Mouse (Mus musculus) spleen, adult 2 months (tissue): ENCODE results near the gene Tor4a.

ENCODE experiments used
- CTCF ChIP-seq: fragments of 200-500 bp; IDR thresholded peaks from 2 replicates; pipeline ENCODE4 v1.5.1; 2011; ENCODE audit warnings: mild to moderate bottlenecking, inconsistent platforms; ENCODE audit not compliant: insufficient read depth, insufficient read length, insufficient replicate concordance; ENCODE audit errors: extremely low read depth
- POLR2A ChIP-seq: fragments of 200-500 bp; IDR thresholded peaks from 2 replicates; pipeline ENCODE4 v1.6.1; 2011; ENCODE audit warnings: low read depth, low read length, inconsistent platforms

DNA sequence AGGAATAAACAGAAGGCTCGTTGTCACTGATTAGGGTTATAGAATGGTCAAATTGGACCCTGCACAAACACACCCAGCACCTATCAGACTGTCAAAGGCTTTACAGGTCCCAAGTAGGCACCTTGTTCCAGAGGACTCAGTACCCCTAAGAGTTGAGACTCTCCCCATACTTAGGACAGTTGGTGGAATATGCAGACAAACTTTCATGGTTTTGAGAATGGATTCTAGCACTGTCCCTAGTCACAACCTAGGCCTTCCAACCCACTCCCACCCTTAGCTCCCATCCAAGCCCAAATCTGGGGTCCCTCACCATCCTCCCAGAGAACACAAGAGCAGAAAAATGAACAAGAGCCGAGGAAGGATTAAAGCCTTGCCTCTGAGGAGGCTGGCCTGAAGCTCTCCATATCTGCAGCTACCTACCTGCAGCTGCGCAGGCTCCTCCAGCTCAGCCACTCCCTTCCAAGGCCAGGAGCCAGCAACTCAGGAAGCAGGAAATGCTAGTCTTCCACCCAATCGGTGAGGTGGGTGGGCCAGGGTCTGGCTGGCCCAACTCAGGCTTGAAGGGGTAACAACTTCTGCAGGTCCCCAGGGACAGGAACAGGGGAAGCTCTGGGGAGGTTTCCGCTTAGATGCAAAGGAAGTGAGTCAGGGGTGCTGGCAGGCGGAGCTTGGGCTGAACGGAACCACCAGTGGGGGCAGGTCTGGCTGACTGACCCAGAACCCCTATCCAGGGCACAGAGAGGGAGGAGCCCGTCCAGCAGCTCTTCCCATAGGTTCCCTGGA lies at the start of gene Tor4a:
- TF ChIP-seq CTCF = no peak
- TF ChIP-seq POLR2A = peak; percentile 79
